Mouse (Mus musculus) erythroid progenitor cell, adult 5-6 weeks (primary cell): ENCODE measurements around the gene Magix. TPM values are rescaled to one million over a fixed set of nuclear protein-coding genes. Genes with fewer than 3 reads are reported as not detected.
"Not testable (repeated sequence)": the region's sequence is repeated elsewhere in the genome, so short reads cannot be mapped to it uniquely, and the experiment has no call there.

Experiments
- ATAC-seq: replicated peaks from 2 replicates; pipeline ENCODE4 v1.8.0; 2016; ENCODE audit warnings: moderate number of reproducible peaks, mild to moderate bottlenecking, moderate TSS enrichment, inconsistent platforms; ENCODE audit not compliant: poor library complexity, low FRiP score, severe bottlenecking
- total RNA-seq, 2 experiments: library from RNA; stranded (forward) in 1 of 2; stranded (reverse) in 1 of 2; fragments of 150-400 nt in 1 of 2; fragments of 186-747, 209-891 nt in 1 of 2; gene quantifications; 2 replicates each; pipeline versions ENCODE4 v1.2.3 to v1.2.4; 2015 to 2017; ENCODE audit warnings: low replicate concordance in 2 of 2

Gene Magix
- total RNA-seq (2015; ENCODE audit: low replicate concordance) (not detected in 2 replicates), total RNA-seq (2017; ENCODE audit: low replicate concordance) (not detected in 2 replicates)

GRCm38 (mm10) chrX:7680864-7681263 is at the start of gene Magix:
Gene Magix (minus strand): TSS chrX:7681251.
- no peak for ATAC-seq

- no peak for ATAC-seq
These were observed 47.8 kb upstream of the Magix start for GRCm38 (mm10) chrX:7728922-7729265.

- ATAC-seq = peak; percentile 97
These were observed 47.3 kb upstream of the Magix start, which contains the start of gene Praf2 for GRCm38 (mm10) chrX:7728215-7728921. Gene Praf2 (plus strand): TSS chrX:7728439.

GRCm38 (mm10) chrX:7727176-7727575 is 46.1 kb upstream of the Magix start:
- ATAC-seq = no peak

GRCm38 (mm10) chrX:7725841-7726240 is 44.8 kb upstream of the Magix start:
- ATAC-seq = no peak

GRCm38 (mm10) chrX:7724135-7724534 is 43.1 kb upstream of the Magix start:
- ATAC-seq = no peak

GRCm38 (mm10) chrX:7722691-7723090 is 41.6 kb upstream of the Magix start:
- no peak for ATAC-seq

- ATAC-seq = peak; percentile 22; the same call in 1 of the 2 replicates
These were observed 41.2 kb upstream of the Magix start for GRCm38 (mm10) chrX:7722282-7722611.

GRCm38 (mm10) chrX:7721514-7722281 is 40.6 kb upstream of the Magix start, which contains the start of gene Gm45208:
Gene Gm45208 (plus strand): TSS chrX:7722245.
- peak; percentile 98 for ATAC-seq

- ATAC-seq = not testable (repeated sequence)
These were observed 35.0 kb upstream of the Magix start for GRCm38 (mm10) chrX:7716058-7716457.

GRCm38 (mm10) chrX:7714135-7714899 is 33.3 kb upstream of the Magix start, which contains the start of gene Wdr45:
Gene Wdr45 (plus strand): TSS chrX:7714333.
- ATAC-seq = peak; percentile 98

- ATAC-seq = peak; percentile 52; the same call in 1 of the 2 replicates
These were observed 32.7 kb upstream of the Magix start for GRCm38 (mm10) chrX:7713764-7714134.

- ATAC-seq = peak; percentile 100
These were observed 15.9 kb upstream of the Magix start, which contains the start of gene Gpkow for GRCm38 (mm10) chrX:7696954-7697381. Gene Gpkow (plus strand): TSS chrX:7697131.

GRCm38 (mm10) chrX:7696520-7696919 is 15.5 kb upstream of the Magix start:
- peak; percentile 3; the same call in 1 of the 2 replicates for ATAC-seq

- no peak for ATAC-seq
These were observed 11.8 kb upstream of the Magix start for GRCm38 (mm10) chrX:7692862-7693261.

- ATAC-seq = no peak
These were observed 9.4 kb upstream of the Magix start for GRCm38 (mm10) chrX:7690486-7690885.

- no peak for ATAC-seq
These were observed 7.3 kb upstream of the Magix start for GRCm38 (mm10) chrX:7688321-7688720.

- ATAC-seq = no peak
These were observed 1.0 kb downstream of the Magix start for GRCm38 (mm10) chrX:7680057-7680412.

- ATAC-seq = peak; percentile 99
These were observed 1.5 kb downstream of the Magix start for GRCm38 (mm10) chrX:7679405-7680056.

- ATAC-seq = no peak
These were observed 2.1 kb downstream of the Magix start for GRCm38 (mm10) chrX:7678986-7679385.
